Mouse (Mus musculus) spleen, adult 2 months (tissue): ENCODE measurements around the gene Gm13305.
"Not testable (repeated sequence)": the region's sequence is repeated elsewhere in the genome, so short reads cannot be mapped to it uniquely, and the experiment has no call there.

Experiments used
- CTCF ChIP-seq: fragments of 200-500 bp; IDR thresholded peaks from 2 replicates; pipeline ENCODE4 v1.5.1; 2011; ENCODE audit warnings: mild to moderate bottlenecking, inconsistent platforms; ENCODE audit not compliant: insufficient read depth, insufficient read length, insufficient replicate concordance; ENCODE audit errors: extremely low read depth
- POLR2A ChIP-seq: fragments of 200-500 bp; IDR thresholded peaks from 2 replicates; pipeline ENCODE4 v1.6.1; 2011; ENCODE audit warnings: low read depth, low read length, inconsistent platforms

DNA sequence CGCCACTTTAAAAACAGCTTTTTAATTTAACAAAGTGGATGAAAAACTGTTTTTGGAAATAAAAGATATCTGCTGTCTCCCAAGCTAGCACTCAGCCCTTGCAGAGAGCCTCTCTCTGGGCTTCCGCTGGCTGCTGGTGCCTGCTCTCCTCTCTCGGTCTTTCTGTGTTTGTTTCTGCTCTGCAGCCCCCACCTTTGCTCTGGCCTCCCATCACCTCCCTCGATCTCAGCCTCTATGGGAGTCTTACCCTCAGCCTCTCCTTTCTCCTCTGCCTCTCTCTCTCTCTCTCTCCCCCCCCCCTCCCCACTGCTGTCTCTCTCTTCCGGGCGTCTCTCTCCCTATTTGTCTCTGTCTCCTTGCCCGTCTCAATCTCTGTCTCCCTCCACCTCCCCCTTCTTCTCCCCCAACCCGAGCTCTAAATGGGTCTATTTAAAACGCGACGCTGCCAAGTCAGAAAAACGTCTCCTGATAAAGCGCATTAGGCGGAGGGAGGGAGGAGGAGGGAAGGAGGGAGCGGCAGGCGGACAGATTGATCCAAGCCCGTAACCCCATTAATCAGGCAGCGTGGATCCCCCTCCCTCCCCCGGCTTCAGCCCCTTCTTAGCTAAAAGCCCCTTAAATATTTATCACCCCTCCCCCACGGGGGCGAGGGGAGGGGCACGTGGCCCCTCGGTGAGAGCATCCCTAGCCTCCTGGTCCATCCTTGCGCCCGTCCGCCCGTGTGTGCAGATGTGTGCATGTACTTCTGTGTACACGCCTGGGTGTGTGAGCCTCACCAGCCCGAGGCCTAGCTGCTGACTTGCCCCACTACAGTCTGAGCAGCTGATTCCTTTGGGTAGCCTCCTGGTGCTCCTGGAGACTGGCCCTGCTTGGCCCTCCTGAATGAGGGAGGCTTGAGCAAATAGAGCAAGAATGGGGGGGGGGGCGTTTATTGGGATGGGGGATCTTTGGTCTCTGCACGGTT is 15.1 kb upstream of the Gm13305 start:
- TF ChIP-seq CTCF, POLR2A: not testable (repeated sequence)
